Mouse (Mus musculus) gonadal fat pad, adult 2 months (tissue): ENCODE results near the gene Olfr971. TPM values are rescaled to one million over a fixed set of nuclear protein-coding genes. Genes with fewer than 3 reads are reported as not detected.
"Not testable (repeated sequence)": the region's sequence is repeated elsewhere in the genome, so short reads cannot be mapped to it uniquely, and the experiment has no call there.

Experiments
- DNase-seq: peaks from one replicate; pipeline ENCODE4 v3.0.0-alpha.2; 2012; ENCODE audit warnings: low read depth
- polyA plus RNA-seq: library from polyadenylated mRNA; depleted of rRNA; stranded (reverse); fragments of >200 nt; gene quantifications from 2 replicates; pipeline ENCODE4 v1.2.3, GENCODE M21; 2012; rRNA removed

Olfr971 gene
- not detected in 2 replicates for polyA plus RNA-seq

DNA sequence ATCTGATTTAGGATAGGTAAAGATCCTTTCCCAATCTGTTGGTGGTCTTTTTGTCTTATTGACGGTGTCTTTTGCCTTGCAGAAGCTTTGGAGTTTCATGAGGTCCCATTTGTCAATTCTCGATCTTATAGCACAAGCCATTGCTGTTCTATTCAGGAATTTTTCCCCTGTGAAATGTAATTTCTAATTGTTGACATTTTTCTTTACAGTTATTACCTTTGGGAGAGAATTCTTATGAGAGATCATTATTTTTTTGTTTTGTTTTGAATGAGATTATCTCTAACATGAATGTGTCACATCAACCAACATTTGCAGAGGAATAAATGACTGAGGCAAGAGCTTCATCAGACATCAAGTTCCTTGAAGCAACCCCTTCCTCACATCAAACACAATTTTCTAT, at the start of gene Olfr971:
Gene Olfr971, plus strand, starts transcription at position 301 of the 400 bp plus-strand sequence.
- not testable (repeated sequence) for DNase-seq

DNA sequence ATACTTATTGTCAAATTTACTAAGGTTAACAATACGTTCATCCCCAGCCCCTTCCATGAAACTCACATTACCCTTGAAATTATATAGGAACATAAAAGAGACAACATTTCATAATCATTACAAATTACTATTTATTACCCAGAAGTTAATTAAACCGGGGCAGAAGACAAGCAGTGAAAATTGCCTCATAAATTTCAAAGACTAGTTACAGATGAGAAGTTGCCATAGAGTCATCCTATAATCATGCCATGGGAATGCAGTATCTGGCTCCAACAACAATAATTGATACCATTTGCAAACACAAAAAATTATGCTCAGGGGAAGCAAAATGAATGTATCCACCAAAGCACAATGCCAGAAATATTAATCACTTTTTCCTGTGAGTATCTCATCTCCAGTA, 46.1 kb upstream of the Olfr971 start, which contains the start of gene Olfr969:
Gene Olfr969, plus strand, starts transcription at position 388 of the 400 bp plus-strand sequence.
- no peak for DNase-seq

DNA sequence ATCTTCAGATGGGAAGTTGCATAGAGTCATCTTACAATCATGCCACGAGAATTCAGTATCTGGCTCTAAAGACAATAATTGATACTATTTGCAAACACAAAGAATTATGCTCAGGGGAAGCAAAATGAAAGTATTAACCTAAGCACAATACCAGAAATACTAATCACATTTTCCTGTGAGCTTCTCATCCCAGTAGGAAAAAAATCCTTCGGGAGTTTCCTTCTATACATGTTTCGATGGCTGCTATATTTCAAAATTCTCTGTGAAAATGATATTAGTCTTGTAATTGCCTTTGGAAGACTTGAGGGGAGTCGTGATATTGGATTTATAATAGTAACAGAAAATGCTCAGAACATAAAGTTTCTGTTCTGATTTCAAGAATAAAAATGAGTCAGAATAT, 28.1 kb upstream of the Olfr971 start, which contains the start of gene Olfr970:
Gene Olfr970, plus strand, starts transcription at position 301 of the 400 bp plus-strand sequence.
- DNase-seq, result no peak

- no peak for DNase-seq
Measured at GRCm38 (mm10) chr9:39866122-39866521, 29.4 kb downstream of the Olfr971 start, which contains the start of gene Olfr972. Gene Olfr972 (plus strand): TSS chr9:39866422.

DNA sequence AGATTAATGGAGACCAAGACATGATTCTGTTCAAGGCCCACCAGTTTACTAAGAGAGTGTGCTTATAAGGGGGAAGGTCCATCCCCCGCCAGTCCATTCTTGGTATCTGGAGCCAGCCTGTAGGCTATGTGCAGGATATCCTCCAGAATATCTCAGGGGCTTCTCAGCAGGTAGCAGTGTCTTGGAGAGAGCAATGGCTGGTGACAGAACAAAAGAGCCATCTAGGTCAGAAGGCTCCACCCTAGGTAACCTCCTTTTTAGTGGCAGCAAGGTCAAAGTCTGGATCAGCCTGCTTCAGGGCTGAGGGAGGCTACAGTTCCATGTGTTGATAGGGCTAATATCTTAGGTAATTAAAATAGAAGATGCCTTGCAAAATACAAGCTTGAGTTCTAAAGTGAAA, 35.3 kb downstream of the Olfr971 start:
- DNase-seq, result not testable (repeated sequence)

GRCm38 (mm10) chr9:39877541-39878396, 41.1 kb downstream of the Olfr971 start:
- DNase-seq, result not testable (repeated sequence)

Other genes starting within 250 kb of the Olfr971 start
- 0.32 and 0.46 TPM in 2 replicates for gene AW551984, start 232.5 kb upstream of the Olfr971 start, polyA plus RNA-seq
- gene Olfr148, start 226.2 kb upstream of the Olfr971 start, polyA plus RNA-seq, result not detected in 2 replicates
- gene Olfr960, start 215.5 kb upstream of the Olfr971 start, polyA plus RNA-seq, result not detected in 2 replicates
- gene Olfr961, start 191.8 kb upstream of the Olfr971 start, polyA plus RNA-seq, result not detected in 2 replicates
- gene Olfr963, start 169.7 kb upstream of the Olfr971 start, polyA plus RNA-seq, result not detected in 2 replicates
- not detected in 2 replicates for gene Olfr149, start 129.8 kb upstream of the Olfr971 start, polyA plus RNA-seq
- gene Olfr965, start 125.5 kb upstream of the Olfr971 start, polyA plus RNA-seq, result not detected in 2 replicates
- not detected in 2 replicates for gene Olfr150, start 105.9 kb upstream of the Olfr971 start, polyA plus RNA-seq
- not detected in 2 replicates for gene Olfr967, start 90.6 kb upstream of the Olfr971 start, polyA plus RNA-seq
- not detected in 2 replicates for gene Olfr968, start 53.6 kb upstream of the Olfr971 start, polyA plus RNA-seq
- not detected in 2 replicates for gene Olfr969, start 45.9 kb upstream of the Olfr971 start, polyA plus RNA-seq
- gene Olfr970, start 28.0 kb upstream of the Olfr971 start, polyA plus RNA-seq, result not detected in 2 replicates
- gene Olfr972, start 29.5 kb downstream of the Olfr971 start, polyA plus RNA-seq, result not detected in 2 replicates
- gene Olfr229, start 70.5 kb downstream of the Olfr971 start, polyA plus RNA-seq, result not detected in 2 replicates
- not detected in 2 replicates for gene Olfr974, start 100.6 kb downstream of the Olfr971 start, polyA plus RNA-seq
- not detected in 2 replicates for gene Olfr975, start 115.2 kb downstream of the Olfr971 start, polyA plus RNA-seq
- gene Olfr976, start 124.3 kb downstream of the Olfr971 start, polyA plus RNA-seq, result not detected in 2 replicates
- gene Olfr978, start 155.2 kb downstream of the Olfr971 start, polyA plus RNA-seq, result not detected in 2 replicates
- not detected in 2 replicates for gene Olfr979, start 166.6 kb downstream of the Olfr971 start, polyA plus RNA-seq
- not detected in 2 replicates for gene Olfr980, start 172.7 kb downstream of the Olfr971 start, polyA plus RNA-seq
- not detected in 2 replicates for gene Olfr981, start 184.6 kb downstream of the Olfr971 start, polyA plus RNA-seq
- gene Olfr982, start 237.0 kb downstream of the Olfr971 start, polyA plus RNA-seq, result not detected in 2 replicates